Mouse (Mus musculus) midbrain, embryonic 13.5 days (tissue): Measurements from ENCODE around the gene Rps23. TPM values are rescaled to one million over a fixed set of nuclear protein-coding genes. Genes with fewer than 3 reads are reported as not detected.

Experiments used
- ATAC-seq: fragments of 200-750 bp; cut with Nextera tagmentation; 2 replicates; pipeline ENCODE4 v1.8.0; 2017; ENCODE audit warnings: mild to moderate bottlenecking, moderate TSS enrichment, moderate library complexity
- H3K27ac ChIP-seq: fragments of 300-500 bp; sonication (generic); 2 replicates; pipeline ENCODE4 v1.5.1; 2015; ENCODE audit warnings: inconsistent platforms, mild to moderate bottlenecking, moderate library complexity
- H3K27me3 ChIP-seq: fragments of 300-500 bp; sonication (generic); 2 replicates; pipeline ENCODE4 v1.6.1; 2015; ENCODE audit warnings: mild to moderate bottlenecking, inconsistent platforms
- H3K36me3 ChIP-seq: fragments of 300-500 bp; sonication (generic); 2 replicates; pipeline ENCODE4 v1.6.1; 2015; ENCODE audit warnings: mild to moderate bottlenecking, inconsistent platforms
- H3K4me1 ChIP-seq: fragments of 300-500 bp; sonication (generic); replicated peaks from 2 replicates; pipeline ENCODE4 v1.6.1; 2015; ENCODE audit warnings: inconsistent platforms
- H3K4me2 ChIP-seq: fragments of 300-500 bp; sonication (generic); replicated peaks from 2 replicates; pipeline ENCODE4 v1.6.1; 2015; ENCODE audit warnings: moderate library complexity, mild to moderate bottlenecking, inconsistent platforms
- H3K4me3 ChIP-seq: fragments of 300-500 bp; sonication (generic); replicated peaks from 2 replicates; pipeline ENCODE4 v1.5.1; 2015; ENCODE audit warnings: mild to moderate bottlenecking, inconsistent platforms
- H3K9ac ChIP-seq: fragments of 300-500 bp; sonication (generic); replicated peaks from 2 replicates; pipeline ENCODE4 v1.6.1; 2015; ENCODE audit warnings: mild to moderate bottlenecking, inconsistent platforms
- H3K9me3 ChIP-seq: fragments of 300-500 bp; sonication (generic); 2 replicates; pipeline ENCODE4 v1.6.1; 2016; ENCODE audit warnings: mild to moderate bottlenecking, inconsistent platforms
- WGBS: fragments of 180-500 bp; shearing (Covaris S2); methylation state at CpG from one replicate; pipeline ENCODE4 v1.1.7; 2015; 5-methylcytosine and 5-hydroxymethylcytosine counted together
- polyA plus RNA-seq: library from polyadenylated mRNA; unstranded; fragments of >200 nt; fragmentation: Nextera tagmentation; extraction: Ambion mirVana; gene quantifications from 2 replicates; pipeline ENCODE4 v1.2.1, GENCODE M21; 2015

Gene Rps23
- polyA plus RNA-seq: 139 and 147 TPM in 2 replicates

- peak within 1 kb of the TSS; percentile 73 for H3K4me2 ChIP-seq
- no peaks in the 10 kb centered on the region for H3K9me3 ChIP-seq
- H3K27me3 ChIP-seq: no peaks in the 10 kb centered on the region
- peaks cover 31% of the 10 kb centered on the region for H3K36me3 ChIP-seq
- peaks cover 10% of the 10 kb centered on the region for H3K4me1 ChIP-seq
- H3K4me3 ChIP-seq: peak within 1 kb of the TSS; percentile 78
- ATAC-seq: peak; percentile 98
- peak within 1 kb of the TSS; percentile 75 for H3K27ac ChIP-seq
- under 1% methylated on average over 56 of the region's 57 CpGs for WGBS
- peak within 1 kb of the TSS; percentile 92 for H3K9ac ChIP-seq
Measured at GRCm38 (mm10) chr13:90922751-90923612, at the start of gene Rps23. Gene Rps23, plus strand, starts transcription at chr13:90922958.

- Histone ChIP-seq H3K9me3 (no peaks in the 10 kb centered on the region), H3K27me3 (peaks cover 5% of the 10 kb centered on the region; the same call in 1 of the 2 replicates), H3K4me3 (no peak overlapping the region), H3K27ac (no peak overlapping the region), H3K9ac (no peak overlapping the region), H3K4me1 (peaks cover 7% of the 10 kb centered on the region), H3K36me3 (no peaks in the 10 kb centered on the region), H3K4me2 (no peak overlapping the region)
- 89% methylated on average over 1 of the region's 1 CpGs for WGBS
- no peak for ATAC-seq
Measured at GRCm38 (mm10) chr13:90881727-90882429, 40.9 kb upstream of the Rps23 start.

GRCm38 (mm10) chr13:90885856-90886532 is 36.8 kb upstream of the Rps23 start:
- peak; percentile 61 for ATAC-seq
- Histone ChIP-seq H3K4me1 (peaks cover 7% of the 10 kb centered on the region), H3K9ac (no peak overlapping the region), H3K4me3 (peak overlapping the region; percentile 34), H3K36me3 (no peaks in the 10 kb centered on the region), H3K4me2 (peak overlapping the region; percentile 53), H3K27ac (no peak overlapping the region), H3K9me3 (no peaks in the 10 kb centered on the region), H3K27me3 (peaks cover 8% of the 10 kb centered on the region; the same call in 1 of the 2 replicates)
- WGBS: 52% methylated on average over 13 of the region's 13 CpGs

DNA sequence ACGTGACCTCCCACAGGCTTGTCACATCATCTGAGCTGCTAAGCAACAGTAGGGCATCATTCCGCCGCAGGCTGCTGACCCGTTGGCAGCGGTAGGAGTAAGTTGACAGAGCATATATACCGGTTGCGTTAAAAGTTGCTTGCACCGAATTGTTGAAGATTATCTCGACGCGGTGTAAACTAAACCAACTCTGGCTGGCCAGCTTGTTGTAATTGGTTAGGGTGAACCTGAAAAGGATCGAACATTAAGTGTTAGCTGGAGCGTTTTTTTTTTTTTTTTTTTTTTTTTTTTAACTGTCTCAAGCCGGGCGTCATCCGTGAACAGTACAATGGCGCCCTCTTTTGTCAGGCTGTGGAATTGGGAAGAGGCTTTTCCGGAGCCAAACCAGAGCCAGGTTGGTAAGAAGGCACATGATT is 36.2 kb upstream of the Rps23 start:
- Histone ChIP-seq H3K9me3 (no peaks in the 10 kb centered on the region), H3K4me1 (peaks cover 7% of the 10 kb centered on the region), H3K4me2 (peak overlapping the region; percentile 53), H3K9ac (no peak overlapping the region), H3K27ac (no peak overlapping the region), H3K4me3 (peak overlapping the region; percentile 34), H3K27me3 (peaks cover 8% of the 10 kb centered on the region; the same call in 1 of the 2 replicates), H3K36me3 (no peaks in the 10 kb centered on the region)
- WGBS: 2% methylated on average over 18 of the region's 18 CpGs
- ATAC-seq: peak; percentile 80

- peaks cover 8% of the 10 kb centered on the region; the same call in 1 of the 2 replicates for H3K27me3 ChIP-seq
- no peak overlapping the region for H3K9ac ChIP-seq
- H3K4me3 ChIP-seq: no peak overlapping the region
- H3K9me3 ChIP-seq: no peaks in the 10 kb centered on the region
- H3K4me2 ChIP-seq: no peak overlapping the region
- no peak for ATAC-seq
- 91% methylated on average over 5 of the region's 5 CpGs for WGBS
- no peaks in the 10 kb centered on the region for H3K36me3 ChIP-seq
- H3K27ac ChIP-seq: no peak overlapping the region
- H3K4me1 ChIP-seq: peaks cover 7% of the 10 kb centered on the region
Measured at GRCm38 (mm10) chr13:90890111-90890510, 32.6 kb upstream of the Rps23 start.

GRCm38 (mm10) chr13:90894819-90895218 is 27.9 kb upstream of the Rps23 start:
- 92% methylated on average over 4 of the region's 4 CpGs for WGBS
- no peak for ATAC-seq
- no peaks in the 10 kb centered on the region for H3K9me3 ChIP-seq

DNA sequence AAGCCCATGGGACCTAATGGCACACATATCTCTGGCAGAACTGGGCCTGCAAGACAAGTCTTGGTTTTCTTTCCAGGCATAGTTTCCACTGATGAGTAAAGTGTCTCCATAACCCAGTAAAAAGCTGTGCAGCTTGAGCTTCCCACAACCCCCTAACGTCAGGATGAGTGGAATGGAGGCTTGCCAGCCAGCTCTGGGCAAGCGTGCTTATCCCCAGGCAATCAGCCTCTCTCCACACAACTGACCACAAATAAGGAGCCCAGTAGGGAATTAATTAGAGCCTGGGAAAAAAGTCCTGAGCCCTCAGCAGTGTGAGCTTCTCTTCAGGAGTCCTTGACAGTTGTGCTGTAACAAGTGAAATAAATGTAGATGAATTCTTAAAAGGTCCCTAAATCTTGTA is 26.7 kb upstream of the Rps23 start:
- Histone ChIP-seq H3K4me2 (no peak overlapping the region), H3K4me3 (no peak overlapping the region), H3K9me3 (no peaks in the 10 kb centered on the region), H3K27ac (no peak overlapping the region), H3K36me3 (no peaks in the 10 kb centered on the region), H3K27me3 (no peaks in the 10 kb centered on the region), H3K4me1 (no peaks in the 10 kb centered on the region), H3K9ac (no peak overlapping the region)
- 0 out of 2 replicates have a peak, but pooled peaks have one; percentile 30 for ATAC-seq
- 14% methylated on average over 2 of the region's 2 CpGs for WGBS

More at GRCm38 (mm10) chr13:90894819-90895218, 27.9 kb upstream of the Rps23 start:
- Histone ChIP-seq H3K4me2 (no peak overlapping the region), H3K36me3 (no peaks in the 10 kb centered on the region), H3K27ac (no peak overlapping the region), H3K4me3 (no peak overlapping the region), H3K9ac (no peak overlapping the region), H3K27me3 (no peaks in the 10 kb centered on the region), H3K4me1 (no peaks in the 10 kb centered on the region)

- H3K4me3 ChIP-seq: no peak overlapping the region
- no peaks in the 10 kb centered on the region for H3K9me3 ChIP-seq
- no peaks in the 10 kb centered on the region for H3K36me3 ChIP-seq
- H3K27me3 ChIP-seq: no peaks in the 10 kb centered on the region
- no peak for ATAC-seq
- H3K27ac ChIP-seq: no peak overlapping the region
- WGBS: 88% methylated on average over 12 of the region's 12 CpGs
- H3K4me2 ChIP-seq: no peak overlapping the region
- H3K4me1 ChIP-seq: no peaks in the 10 kb centered on the region
- H3K9ac ChIP-seq: no peak overlapping the region
Measured at GRCm38 (mm10) chr13:90896821-90897220, 25.9 kb upstream of the Rps23 start.

- Histone ChIP-seq H3K27me3 (no peaks in the 10 kb centered on the region), H3K4me1 (no peaks in the 10 kb centered on the region), H3K9ac (no peak within 1 kb of the TSS), H3K4me2 (no peak within 1 kb of the TSS), H3K36me3 (no peaks in the 10 kb centered on the region), H3K27ac (no peak within 1 kb of the TSS), H3K9me3 (no peaks in the 10 kb centered on the region), H3K4me3 (no peak within 1 kb of the TSS)
- WGBS: 81% methylated on average over 5 of the region's 5 CpGs
- ATAC-seq: no peak
Measured at GRCm38 (mm10) chr13:90905176-90905575, 17.6 kb upstream of the Rps23 start, which contains the start of gene Atp6ap1l. Gene Atp6ap1l, minus strand, starts transcription at chr13:90905355.

DNA sequence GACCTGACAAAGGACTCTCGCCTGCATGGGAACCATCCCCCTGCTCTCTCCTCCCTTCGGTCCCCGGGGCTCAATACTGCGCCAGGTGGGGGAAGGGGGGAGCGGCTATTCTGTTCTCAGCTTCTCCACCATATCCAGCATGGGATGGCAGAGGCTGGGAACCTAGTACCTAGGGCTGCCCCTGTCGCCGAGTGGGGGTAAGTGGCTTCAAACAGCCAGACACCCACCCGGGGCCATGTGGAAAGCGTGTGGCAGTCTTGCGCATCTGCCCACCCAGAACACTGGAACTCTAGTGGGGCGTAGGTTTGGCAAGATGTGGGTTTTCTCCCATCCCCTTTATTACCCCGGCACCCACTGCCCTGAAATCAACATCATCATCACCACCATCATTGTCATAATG is 15.4 kb upstream of the Rps23 start:
- Histone ChIP-seq H3K4me3 (no peak overlapping the region), H3K36me3 (no peaks in the 10 kb centered on the region), H3K4me1 (no peaks in the 10 kb centered on the region), H3K27ac (no peak overlapping the region), H3K9me3 (no peaks in the 10 kb centered on the region), H3K27me3 (no peaks in the 10 kb centered on the region), H3K9ac (no peak overlapping the region), H3K4me2 (no peak overlapping the region)
- WGBS: 94% methylated on average over 12 of the region's 12 CpGs
- ATAC-seq: no peak

DNA sequence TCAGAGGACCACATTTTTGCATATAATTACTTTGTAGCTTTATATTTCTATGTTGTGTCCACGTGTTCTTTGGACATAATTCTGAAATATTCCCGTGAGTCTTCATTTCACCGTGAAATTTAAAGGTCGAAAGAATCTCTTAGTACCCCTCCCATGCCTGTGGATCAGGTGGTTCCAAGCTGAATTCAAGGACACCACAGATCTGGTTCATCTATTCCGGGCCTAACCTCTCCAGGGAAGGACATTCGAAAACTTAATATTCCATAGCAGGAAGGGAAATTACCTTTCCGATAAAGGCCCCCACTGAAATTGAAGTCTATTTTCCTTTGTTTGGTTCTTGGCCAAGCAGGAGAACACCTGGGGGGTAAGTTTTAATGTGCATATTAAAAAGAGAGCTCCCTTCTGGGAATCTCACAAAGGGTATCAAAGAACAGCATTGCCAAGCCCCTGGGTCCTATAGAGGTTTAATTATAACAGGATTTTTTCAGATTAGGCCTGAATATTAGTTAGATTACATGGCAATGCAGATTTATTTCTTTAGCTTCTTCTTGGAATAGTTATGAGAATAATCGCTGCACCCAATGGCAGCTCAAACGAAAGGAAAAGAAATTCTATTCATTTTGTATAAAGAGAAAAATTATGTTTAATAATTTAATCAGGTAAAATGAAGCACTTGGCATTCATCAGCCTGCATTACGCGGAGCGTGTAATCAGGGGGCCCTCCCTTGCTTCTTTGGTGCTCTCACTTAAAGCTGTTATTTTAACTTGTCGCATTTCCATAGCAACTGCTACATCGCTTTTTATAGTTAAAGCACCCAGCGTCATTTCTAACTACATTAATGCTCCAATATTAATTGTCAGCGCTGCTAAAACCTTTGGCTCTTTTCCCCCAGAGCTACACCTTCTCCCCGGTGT is 9.7 kb upstream of the Rps23 start:
- H3K9ac ChIP-seq: no peak overlapping the region
- H3K4me1 ChIP-seq: peaks cover 13% of the 10 kb centered on the region
- H3K4me2 ChIP-seq: no peak overlapping the region
- WGBS: 52% methylated on average over 17 of the region's 17 CpGs
- no peaks in the 10 kb centered on the region for H3K36me3 ChIP-seq
- H3K4me3 ChIP-seq: no peak overlapping the region
- no peaks in the 10 kb centered on the region for H3K27me3 ChIP-seq
- H3K27ac ChIP-seq: peak overlapping the region; percentile 75; the same call in 1 of the 2 replicates
- H3K9me3 ChIP-seq: no peaks in the 10 kb centered on the region
- peak; percentile 62 for ATAC-seq
